Mouse (Mus musculus): Measurements from ENCODE around the gene Col4a2.

The Col4a2 gene

GRCm38 (mm10) chr8:11387282-11387681 lies 74.7 kb downstream of the Col4a2 start:
- DNase-seq, result no peak

GRCm38 (mm10) chr8:11389275-11390050 lies 76.9 kb downstream of the Col4a2 start:
- peak in 1 of 2 experiments; percentile 52 for DNase-seq

GRCm38 (mm10) chr8:11392739-11393138 lies 80.1 kb downstream of the Col4a2 start:
- peak; percentile 84 to 89 for DNase-seq

- DNase-seq, result no peak
Measured at GRCm38 (mm10) chr8:11393161-11393560, 80.6 kb downstream of the Col4a2 start.

- no peak for DNase-seq
Measured at GRCm38 (mm10) chr8:11393607-11394006, 81.0 kb downstream of the Col4a2 start.

- peak in 1 of 2 experiments; percentile 52 for DNase-seq
Measured at GRCm38 (mm10) chr8:11394773-11395172, 82.2 kb downstream of the Col4a2 start.

- DNase-seq, result no peak
Measured at GRCm38 (mm10) chr8:11395601-11396000, 83.0 kb downstream of the Col4a2 start.

GRCm38 (mm10) chr8:11396111-11396510 lies 83.5 kb downstream of the Col4a2 start:
- DNase-seq, result peak; percentile 40 to 65

- no peak for DNase-seq
Measured at GRCm38 (mm10) chr8:11397126-11397525, 84.5 kb downstream of the Col4a2 start.

GRCm38 (mm10) chr8:11399706-11400105 lies 87.1 kb downstream of the Col4a2 start:
- no peak for DNase-seq

- peak; percentile 51 to 77 for DNase-seq
Measured at GRCm38 (mm10) chr8:11400244-11400643, 87.6 kb downstream of the Col4a2 start.

- DNase-seq, result no peak
Measured at GRCm38 (mm10) chr8:11401183-11401582, 88.6 kb downstream of the Col4a2 start.

- no peak for DNase-seq
Measured at GRCm38 (mm10) chr8:11402220-11402619, 89.6 kb downstream of the Col4a2 start.

GRCm38 (mm10) chr8:11403813-11404212 lies 91.2 kb downstream of the Col4a2 start:
- DNase-seq, result no peak

GRCm38 (mm10) chr8:11404614-11405013 lies 92.0 kb downstream of the Col4a2 start:
- no peak for DNase-seq

GRCm38 (mm10) chr8:11405722-11406481 lies 93.3 kb downstream of the Col4a2 start:
- peak; percentile 66 to 87 for DNase-seq

- DNase-seq, result no peak
Measured at GRCm38 (mm10) chr8:11411504-11412124, 99.0 kb downstream of the Col4a2 start.

- no peak for DNase-seq
Measured at GRCm38 (mm10) chr8:11412450-11412849, 99.8 kb downstream of the Col4a2 start.

GRCm38 (mm10) chr8:11414304-11414703 lies 101.7 kb downstream of the Col4a2 start:
- DNase-seq, result no peak

GRCm38 (mm10) chr8:11415089-11415488 lies 102.5 kb downstream of the Col4a2 start:
- no peak for DNase-seq

GRCm38 (mm10) chr8:11417762-11418161 lies 105.2 kb downstream of the Col4a2 start:
- no peak for DNase-seq

GRCm38 (mm10) chr8:11419232-11419631 lies 106.6 kb downstream of the Col4a2 start:
- DNase-seq, result no peak

GRCm38 (mm10) chr8:11419645-11420044 lies 107.0 kb downstream of the Col4a2 start:
- peak; percentile 64 to 72 for DNase-seq

Measured in kidney, postnatal 25 days (tissue).